Mouse (Mus musculus) embryo, embryonic 11.5 days (tissue): ENCODE measurements around the gene Mylpf.
A peak's percentile ranks its signal among the peaks of the same experiment; 100 is the strongest.

ENCODE experiments used
- DNase-seq: peaks from one replicate; pipeline ENCODE4 v3.0.0-alpha.2; 2012; ENCODE audit warnings: low read depth, low spot score

Mylpf gene

DNA sequence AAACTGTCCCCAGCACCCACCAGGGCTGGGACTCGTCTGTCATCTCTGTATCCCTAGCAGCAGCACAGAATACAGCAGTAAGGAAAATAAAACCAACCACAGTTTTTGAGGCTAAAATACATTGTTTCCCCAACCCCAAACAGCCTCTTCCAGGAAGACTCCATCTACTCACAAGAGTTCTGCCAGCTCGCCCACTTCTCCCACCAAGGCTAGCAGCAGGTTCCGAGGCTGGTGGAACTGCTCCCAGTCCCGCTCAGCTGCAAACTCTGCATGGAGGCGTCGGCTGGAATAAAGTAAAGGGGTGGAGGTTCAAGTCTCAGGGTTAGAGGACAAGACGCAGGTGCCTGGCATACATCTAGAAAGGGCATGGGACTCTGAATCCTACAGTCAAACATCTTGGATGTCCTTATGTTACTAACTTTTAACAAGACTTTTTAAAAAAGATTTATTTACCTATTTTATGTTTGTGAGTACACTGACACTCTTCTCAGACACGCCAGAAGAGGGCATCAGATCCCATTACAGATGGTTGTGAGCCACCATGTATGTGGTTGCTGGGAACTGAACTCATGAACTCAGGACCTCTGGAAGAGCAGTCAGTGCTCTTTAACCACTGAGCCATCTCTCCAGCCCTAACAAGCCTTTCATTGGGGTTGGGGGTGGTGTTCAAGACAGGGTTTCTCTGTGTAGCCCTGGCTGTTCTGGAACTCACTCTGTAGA is 50.7 kb downstream of the Mylpf start:
- DNase-seq, result no peak

DNA sequence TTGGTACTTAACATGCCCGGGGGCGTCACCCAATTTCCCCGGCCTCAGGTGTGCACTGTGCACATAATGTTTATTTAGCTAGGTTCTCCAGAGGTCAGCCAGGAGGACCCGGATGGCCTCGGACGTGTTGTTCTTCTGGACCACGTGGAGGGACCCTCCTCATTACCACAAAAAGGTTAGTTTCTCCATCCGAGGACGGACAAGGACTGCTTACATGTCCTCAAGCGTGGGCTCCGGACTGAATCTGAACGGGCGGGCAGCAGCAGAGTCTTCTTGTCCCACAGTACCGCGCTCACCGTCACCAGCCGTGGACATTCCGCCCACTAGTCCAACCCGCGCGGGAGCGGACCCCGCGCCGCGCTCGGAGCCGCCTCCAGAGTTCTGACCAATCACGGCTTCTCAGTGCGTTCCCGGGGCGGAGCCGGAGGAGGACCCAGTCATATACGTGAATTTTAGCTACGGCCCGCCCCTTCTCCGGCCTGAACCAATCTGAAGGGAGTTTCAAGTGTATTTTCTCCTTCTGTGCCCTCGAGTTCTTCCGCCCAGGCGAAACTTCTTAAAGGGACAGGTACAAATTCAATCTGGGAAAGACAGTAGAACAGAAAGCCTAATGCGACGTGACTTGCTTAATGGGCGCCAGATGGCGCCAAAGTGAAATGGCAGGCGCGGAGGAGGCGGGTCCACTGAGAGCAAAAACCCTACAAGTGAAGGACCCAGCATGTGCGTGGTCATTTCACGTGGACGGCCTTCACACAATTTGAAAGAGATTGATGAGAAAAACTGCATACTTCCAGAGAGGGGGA is 51.8 kb downstream of the Mylpf start, which contains the start of gene Dctpp1:
Gene Dctpp1 (minus strand): TSS at position 401 of the 803 bp plus-strand sequence.
- peak; percentile 97 for DNase-seq

- no peak for DNase-seq
These were observed 53.7 kb downstream of the Mylpf start for GRCm38 (mm10) chr7:127262218-127262961.

GRCm38 (mm10) chr7:127263526-127263925 is 54.8 kb downstream of the Mylpf start:
- DNase-seq, result no peak
